8 mouse cellular contexts compared by ENCODE assay signal in genomic region chr6:85239044-85239489, GRCm38 (mm10). TPM values are rescaled to one million over a fixed set of nuclear protein-coding genes. Genes with fewer than 3 reads are reported as not detected.
DNase-seq lines count a peak whose midpoint lies in the region; ATAC-seq and TF ChIP-seq lines count a peak whose summit lies in the region.

No protein-coding gene starts in this region.

- H3K4me1 ChIP-seq in embryonic facial prominence, embryonic 10.5 days = peaks cover 33% of the 10 kb centered on the region
- H3K4me1 ChIP-seq in heart, embryonic 10.5 days = peaks cover 26% of the 10 kb centered on the region
- H3K4me1 ChIP-seq in lung, embryonic 14.5 days (ENCODE audit: insufficient read depth) = no peaks in the 10 kb centered on the region

- TF ChIP-seq CTCF in lung, embryonic 14.5 days (IDR thresholded peaks at IDR 0.05; ENCODE audit: low read depth) = peak; percentile 93; the same call in 1 of the 2 replicates

- no peak overlapping the region for H3K27ac ChIP-seq in embryonic facial prominence, embryonic 10.5 days (replicated peaks)
- no peak overlapping the region for H3K27ac ChIP-seq in heart, embryonic 10.5 days
- no peak overlapping the region for H3K27ac ChIP-seq in lung, embryonic 14.5 days (ENCODE audit: low read depth)

- H3K27me3 ChIP-seq in embryonic facial prominence, embryonic 10.5 days (replicated peaks; ENCODE audit: low read depth, poor library complexity, severe bottlenecking) = 0 out of 2 replicates have a peak, but pooled peaks cover 6% of the 10 kb centered on the region
- peaks cover 24% of the 10 kb centered on the region for H3K27me3 ChIP-seq in heart, embryonic 10.5 days (ENCODE audit: insufficient read depth, poor library complexity, severe bottlenecking)
- H3K27me3 ChIP-seq in lung, embryonic 14.5 days (ENCODE audit: insufficient read depth, low read length) = no peaks in the 10 kb centered on the region

- peak overlapping the region; percentile 35 for H3K4me2 ChIP-seq in lung, embryonic 14.5 days

- peak; percentile 64; the same call in 1 of the 2 replicates for ATAC-seq in lung, embryonic 14.5 days (ENCODE audit: insufficient read depth)
- peak; percentile 27; the same call in 1 of the 2 replicates for ATAC-seq in neutrophil, adult 5-6 weeks (ENCODE audit: extremely low read depth, insufficient number of reproducible peaks, low FRiP score, poor library complexity, severe bottlenecking)

- H3K9me3 ChIP-seq in embryonic facial prominence, embryonic 10.5 days = no peaks in the 10 kb centered on the region
- no peaks in the 10 kb centered on the region for H3K9me3 ChIP-seq in heart, embryonic 10.5 days
- no peaks in the 10 kb centered on the region for H3K9me3 ChIP-seq in lung, embryonic 14.5 days (ENCODE audit: low read depth, low read length)

- no peak overlapping the region for H3K9ac ChIP-seq in lung, embryonic 14.5 days

- DNase-seq in A20 (ENCODE audit: low read depth, low spot score) = peak; percentile 64
- DNase-seq in adrenal gland, postnatal 10 days = peak; percentile 89
- DNase-seq in embryonic facial prominence, embryonic 10.5 days (ENCODE audit: low spot score) = peak; percentile 81
- peak; percentile 78 for DNase-seq in heart, embryonic 10.5 days (ENCODE audit: low spot score)
- peak; percentile 90 for DNase-seq in kidney, postnatal 10 days
- peak; percentile 85 for DNase-seq in lung, embryonic 14.5 days
- peak; percentile 47 to 58 for DNase-seq in thymus, postnatal 36 days

- H3K36me3 ChIP-seq in embryonic facial prominence, embryonic 10.5 days (replicated peaks) = no peaks in the 10 kb centered on the region
- no peaks in the 10 kb centered on the region for H3K36me3 ChIP-seq in heart, embryonic 10.5 days
- H3K36me3 ChIP-seq in lung, embryonic 14.5 days (ENCODE audit: insufficient read depth) = no peaks in the 10 kb centered on the region

- no peak overlapping the region for H3K4me3 ChIP-seq in embryonic facial prominence, embryonic 10.5 days
- H3K4me3 ChIP-seq in heart, embryonic 10.5 days = peak overlapping the region; percentile 31; the same call in 1 of the 2 replicates
- H3K4me3 ChIP-seq in lung, embryonic 14.5 days (ENCODE audit: low read depth, low read length) = no peak overlapping the region

- WGBS in embryonic facial prominence, embryonic 10.5 days = 8% methylated on average over 4 of the region's 4 CpGs
- WGBS in heart, embryonic 10.5 days = 4% methylated on average over 4 of the region's 4 CpGs
- 4% methylated on average over 4 of the region's 4 CpGs for WGBS in lung, embryonic 14.5 days

RNA-seq across cellular contexts. Expression of gene Emx1, which starts 51.8 kb away (rescaled TPM):
- total RNA-seq in adrenal gland, postnatal 10 days (2021) = not detected
- polyA plus RNA-seq in embryonic facial prominence, embryonic 10.5 days (2016; fragmentation: Nextera tagmentation; extraction: Ambion mirVana) = 2.6 and 2.9 TPM in 2 replicates
- polyA plus RNA-seq in heart, embryonic 10.5 days (2016; fragmentation: Nextera tagmentation; extraction: Ambion mirVana) = 0.15 and 0.85 TPM in 2 replicates
- 0.23 TPM in 1 of 2 replicates, not detected in the other for polyA plus RNA-seq in lung, embryonic 14.5 days (2014; fragmentation: Nextera tagmentation; extraction: Ambion mirVana)
- not detected in 2 replicates for total RNA-seq in neutrophil, adult 5-6 weeks (2017)
